Mouse (Mus musculus): ENCODE results near the gene Gm20696.

- TF ChIP-seq POLR2A (IDR thresholded peaks at IDR 0.05; ENCODE audit: borderline replicate concordance, insufficient read depth, low read length) (no peak), CTCF (IDR thresholded peaks at IDR 0.05; ENCODE audit: borderline replicate concordance, insufficient read depth, low read depth, low read length) (no peak)
These were observed 195.7 kb downstream of the Gm20696 start for GRCm38 (mm10) chr6:99470906-99471305.

Data from cerebellum, adult 2 months (tissue).